Mouse (Mus musculus) heart, adult 2 months (tissue): Measurements from ENCODE around the gene Neto2.

Experiments used
- CTCF ChIP-seq: fragments of 200-600 bp; IDR thresholded peaks from 2 replicates; pipeline ENCODE4 v1.8.1; 2022; ENCODE audit warnings: antibody characterized with exemption, mild to moderate bottlenecking, moderate library complexity
- EP300 ChIP-seq: fragments of 200-500 bp; IDR thresholded peaks from 2 replicates; pipeline ENCODE4 v1.6.1; 2011; ENCODE audit warnings: low read depth, low read length, control low read depth; ENCODE audit not compliant: insufficient read depth
- POLR2A ChIP-seq: fragments of 200-500 bp; IDR thresholded peaks from 2 replicates; pipeline ENCODE4 v1.6.1; 2011; ENCODE audit warnings: mild to moderate bottlenecking, low read depth, low read length, control low read depth; ENCODE audit not compliant: insufficient read depth

- TF ChIP-seq EP300 (no peak), POLR2A (peak; percentile 71), CTCF (no peak)
Observed at GRCm38 (mm10) chr8:85588596-85588995, 112.1 kb downstream of the Neto2 start.
